Mouse (Mus musculus) liver, adult 2 months (tissue): Measurements from ENCODE around the gene Lrmp. TPM values are rescaled to one million over a fixed set of nuclear protein-coding genes. Genes with fewer than 3 reads are reported as not detected.

Source experiments
- DNase-seq: peaks from one replicate; pipeline ENCODE4 v3.0.0-alpha.2; 2011; ENCODE audit warnings: low read depth, low spot score; ENCODE audit errors: extremely low read depth
- H3K27ac ChIP-seq: fragments of 200-500 bp; replicated peaks from 2 replicates; pipeline ENCODE4 v1.5.1; 2012; ENCODE audit warnings: low read depth, mild to moderate bottlenecking, control low read depth, inconsistent platforms, low read length; ENCODE audit not compliant: insufficient read depth
- H3K27me3 ChIP-seq: fragments of 200-500 bp; 2 replicates; pipeline ENCODE4 v1.6.1; 2012; ENCODE audit warnings: mild to moderate bottlenecking, moderate library complexity, low read length, inconsistent platforms; ENCODE audit not compliant: control insufficient read depth, insufficient read depth
- H3K36me3 ChIP-seq: fragments of 200-500 bp; 2 replicates; pipeline ENCODE4 v1.6.1; 2012; ENCODE audit warnings: low read length, inconsistent platforms; ENCODE audit not compliant: control insufficient read depth, insufficient read depth
- H3K4me1 ChIP-seq: fragments of 200-500 bp; 2 replicates; pipeline ENCODE4 v1.6.1; 2011; ENCODE audit warnings: low read length; ENCODE audit not compliant: control insufficient read depth, insufficient read depth
- H3K4me3 ChIP-seq: fragments of 200-500 bp; 2 replicates; pipeline ENCODE4 v1.5.1; 2011; ENCODE audit warnings: low read depth, mild to moderate bottlenecking, control low read depth, low read length, moderate library complexity; ENCODE audit not compliant: insufficient read depth
- H3K79me2 ChIP-seq: fragments of 200-500 bp; 2 replicates; pipeline ENCODE4 v1.6.1; 2012; ENCODE audit warnings: inconsistent platforms, mild to moderate bottlenecking, low read length, moderate library complexity; ENCODE audit not compliant: control insufficient read depth, insufficient read depth
- H3K9ac ChIP-seq: fragments of 200-500 bp; 2 replicates; pipeline ENCODE4 v1.6.1; 2012; ENCODE audit warnings: low read depth, mild to moderate bottlenecking, control low read depth, inconsistent platforms, low read length
- CTCF ChIP-seq: fragments of 200-500 bp; IDR thresholded peaks from 2 replicates; pipeline ENCODE4 v1.5.1; 2011; ENCODE audit warnings: low read depth, low read length, control low read depth
- POLR2A ChIP-seq: fragments of 200-500 bp; IDR thresholded peaks from 2 replicates; pipeline ENCODE4 v1.6.1; 2011; ENCODE audit warnings: low read length, control low read depth; ENCODE audit not compliant: insufficient read depth; ENCODE audit errors: extremely low read depth
- WGBS: fragments of 180-500 bp; shearing (Covaris S2); methylation state at CpG from one replicate; pipeline ENCODE4 v1.1.7; 2018; 5-methylcytosine and 5-hydroxymethylcytosine counted together
- polyA plus RNA-seq: library from polyadenylated mRNA; depleted of rRNA; stranded (reverse); fragments of >200 nt; gene quantifications from 2 replicates; pipeline ENCODE4 v1.2.3, GENCODE M21; 2012
- total RNA-seq: library from RNA; depleted of rRNA; stranded (reverse); fragments of >200 nt; gene quantifications from 2 replicates; pipeline ENCODE4 v1.2.3, GENCODE M21; 2014

Lrmp gene
- total and polyA plus RNA-seq, 2 experiments: 3.4 to 3.6 TPM

GRCm38 (mm10) chr6:145187093-145188088 is 71.9 kb downstream of the Lrmp start:
- Histone ChIP-seq H3K27ac (no peak overlapping the region), H3K4me1 (peaks cover 3% of the 10 kb centered on the region; the same call in 1 of the 2 replicates), H3K27me3 (no peaks in the 10 kb centered on the region), H3K9ac (peak overlapping the region; percentile 27; the same call in 1 of the 2 replicates), H3K79me2 (no peaks in the 10 kb centered on the region), H3K4me3 (peak overlapping the region; percentile 42), H3K36me3 (no peaks in the 10 kb centered on the region)
- 46% methylated on average over 27 of the region's 27 CpGs for WGBS
- TF ChIP-seq POLR2A (no peak), CTCF (0 out of 2 replicates have a peak, but pooled peaks have one; percentile 0)
- DNase-seq: no peak

- Histone ChIP-seq H3K36me3 (no peaks in the 10 kb centered on the region), H3K4me3 (no peak overlapping the region), H3K27ac (no peak overlapping the region), H3K27me3 (no peaks in the 10 kb centered on the region), H3K4me1 (no peaks in the 10 kb centered on the region), H3K9ac (no peak overlapping the region), H3K79me2 (no peaks in the 10 kb centered on the region)
- TF ChIP-seq CTCF (no peak), POLR2A (no peak)
- no peak for DNase-seq
- WGBS: 98% methylated on average over 3 of the region's 3 CpGs
These were observed 77.6 kb downstream of the Lrmp start for GRCm38 (mm10) chr6:145193038-145193437.

GRCm38 (mm10) chr6:145193446-145193845 is 78.0 kb downstream of the Lrmp start:
- Histone ChIP-seq H3K79me2 (no peaks in the 10 kb centered on the region), H3K9ac (no peak overlapping the region), H3K4me3 (no peak overlapping the region), H3K36me3 (no peaks in the 10 kb centered on the region), H3K27ac (no peak overlapping the region), H3K27me3 (no peaks in the 10 kb centered on the region), H3K4me1 (no peaks in the 10 kb centered on the region)
- WGBS: 77% methylated on average over 11 of the region's 11 CpGs
- TF ChIP-seq POLR2A: no peak
- no peak for TF ChIP-seq CTCF
- DNase-seq: no peak

GRCm38 (mm10) chr6:145197949-145198686 is 82.7 kb downstream of the Lrmp start:
- Histone ChIP-seq H3K9ac (no peak overlapping the region), H3K27me3 (no peaks in the 10 kb centered on the region), H3K79me2 (no peaks in the 10 kb centered on the region), H3K36me3 (no peaks in the 10 kb centered on the region), H3K27ac (no peak overlapping the region), H3K4me3 (no peak overlapping the region), H3K4me1 (no peaks in the 10 kb centered on the region)
- no peak for TF ChIP-seq POLR2A
- no peak for TF ChIP-seq CTCF
- WGBS: 96% methylated on average over 8 of the region's 8 CpGs
- no peak for DNase-seq

- DNase-seq: no peak
- no peak overlapping the region for H3K27ac ChIP-seq
- no peaks in the 10 kb centered on the region for H3K79me2 ChIP-seq
- no peak overlapping the region for H3K9ac ChIP-seq
- no peak overlapping the region for H3K4me3 ChIP-seq
- WGBS: 77% methylated on average over 13 of the region's 13 CpGs
- H3K36me3 ChIP-seq: no peaks in the 10 kb centered on the region
- H3K27me3 ChIP-seq: no peaks in the 10 kb centered on the region
- TF ChIP-seq POLR2A (no peak), CTCF (no peak)
- no peaks in the 10 kb centered on the region for H3K4me1 ChIP-seq
These were observed 87.1 kb downstream of the Lrmp start for GRCm38 (mm10) chr6:145202432-145203125.
